Mouse (Mus musculus) heart, embryonic 11.5 days (tissue): ENCODE results near the gene Trim30d. TPM values are rescaled to one million over a fixed set of nuclear protein-coding genes. Genes with fewer than 3 reads are reported as not detected.

Experiments
- polyA plus RNA-seq: library from polyadenylated mRNA; unstranded; fragments of >200 nt; fragmentation: Nextera tagmentation; extraction: Ambion mirVana; gene quantifications from 2 replicates; pipeline ENCODE4 v1.2.1, GENCODE M21; 2014

The Trim30d gene
- polyA plus RNA-seq, 1 experiment from 2014 or later = 0.07 TPM

Other genes starting within 250 kb of the Trim30d start
- gene Trim5, start 219.8 kb downstream of the Trim30d start, polyA plus RNA-seq = 0.42 and 0.57 TPM in 2 replicates
- 9.3 and 10.6 TPM in 2 replicates for gene Trim12a, start 192.4 kb downstream of the Trim30d start, polyA plus RNA-seq
- 0.20 TPM in 1 of 2 replicates, not detected in the other for gene Trim34b, start 178.4 kb downstream of the Trim30d start, polyA plus RNA-seq
- gene Trim12c, start 154.5 kb downstream of the Trim30d start, polyA plus RNA-seq = 1.6 and 2.8 TPM in 2 replicates
- gene Trim30b, start 138.0 kb downstream of the Trim30d start, polyA plus RNA-seq = 0.16 TPM in 1 of 2 replicates, not detected in the other
- not detected in 2 replicates for gene Trim30c, start 107.0 kb downstream of the Trim30d start, polyA plus RNA-seq
- 0.45 and 0.80 TPM in 2 replicates for gene Trim30a, start 42.7 kb downstream of the Trim30d start, polyA plus RNA-seq
- not detected in 2 replicates for gene Olfr651, start 42.3 kb upstream of the Trim30d start, polyA plus RNA-seq
- not detected in 2 replicates for gene Olfr652, start 53.1 kb upstream of the Trim30d start, polyA plus RNA-seq
- gene Olfr653, start 69.5 kb upstream of the Trim30d start, polyA plus RNA-seq = not detected in 2 replicates
- gene Olfr654, start 79.2 kb upstream of the Trim30d start, polyA plus RNA-seq = not detected in 2 replicates
- not detected in 2 replicates for gene Olfr655, start 93.9 kb upstream of the Trim30d start, polyA plus RNA-seq
- gene Olfr656, start 106.1 kb upstream of the Trim30d start, polyA plus RNA-seq = not detected in 2 replicates
- gene Olfr657, start 116.9 kb upstream of the Trim30d start, polyA plus RNA-seq = not detected in 2 replicates
- gene Olfr658, start 139.5 kb upstream of the Trim30d start, polyA plus RNA-seq = 0.09 TPM in 1 of 2 replicates, not detected in the other
- not detected in 2 replicates for gene Olfr659, start 158.9 kb upstream of the Trim30d start, polyA plus RNA-seq
- not detected in 2 replicates for gene Olfr661, start 178.7 kb upstream of the Trim30d start, polyA plus RNA-seq